Mouse (Mus musculus): ENCODE data around the gene Usp29. TPM values are rescaled to one million over a fixed set of nuclear protein-coding genes. Genes with fewer than 3 reads are reported as not detected.
"Not testable (repeated sequence)": the region's sequence is repeated elsewhere in the genome, so short reads cannot be mapped to it uniquely, and the experiment has no call there.

The Usp29 gene
- polyA plus RNA-seq, 1 experiment from 2014 or later: 17.5 TPM

- not testable (repeated sequence) for H3K4me1 ChIP-seq; H3K9me3 ChIP-seq; ATAC-seq (ENCODE audit: low FRiP score, low read depth); H3K9ac ChIP-seq; H3K27me3 ChIP-seq (replicated peaks); H3K36me3 ChIP-seq; H3K4me2 ChIP-seq (replicated peaks); H3K27ac ChIP-seq; H3K4me3 ChIP-seq
- WGBS: 78% methylated on average over 5 of the region's 5 CpGs
These were observed 275.1 kb downstream of the Usp29 start for GRCm38 (mm10) chr7:7005441-7005840.

MicroRNAs within 50 kb of the gene (microRNA counts, 519-probe panel; counts per million panel counts)
- microRNA mmu-miR-3099: 342 counts per million, percentile 67 among the panel's probes with 10 or more counts

Small RNA genes lying within 50 kb of the gene (microRNA-seq; reads per million reads assigned to microRNA genes)
- gene Mir3099: 156 reads per million, percentile 58 among the genes with 10 or more reads in this experiment

Other genes starting within 250 kb of the Usp29 start
- not detected in 2 replicates for gene Olfr5, start 243.6 kb upstream of the Usp29 start, polyA plus RNA-seq (2016; fragmentation: Nextera tagmentation; extraction: Ambion mirVana)
- gene Olfr1347, start 230.8 kb upstream of the Usp29 start, polyA plus RNA-seq (2016; fragmentation: Nextera tagmentation; extraction: Ambion mirVana): not detected in 2 replicates
- gene Olfr1348, start 221.8 kb upstream of the Usp29 start, polyA plus RNA-seq (2016; fragmentation: Nextera tagmentation; extraction: Ambion mirVana): not detected in 2 replicates
- not detected in 2 replicates for gene Olfr1349, start 207.6 kb upstream of the Usp29 start, polyA plus RNA-seq (2016; fragmentation: Nextera tagmentation; extraction: Ambion mirVana)
- not detected in 2 replicates for gene Olfr1350, start 165.7 kb upstream of the Usp29 start, polyA plus RNA-seq (2016; fragmentation: Nextera tagmentation; extraction: Ambion mirVana)
- gene Zim1, start 34.1 kb upstream of the Usp29 start, polyA plus RNA-seq (2016; fragmentation: Nextera tagmentation; extraction: Ambion mirVana): 1.1 and 1.5 TPM in 2 replicates
- gene Peg3, start 147 bp upstream of the Usp29 start, polyA plus RNA-seq (2016; fragmentation: Nextera tagmentation; extraction: Ambion mirVana): 104 and 116 TPM in 2 replicates

All from neural tube, embryonic 12.5 days (tissue).